Mouse (Mus musculus): ENCODE results near the gene Zmiz1. TPM values are rescaled to one million over a fixed set of nuclear protein-coding genes. Genes with fewer than 3 reads are reported as not detected.

Zmiz1 gene
- polyA plus RNA-seq, 1 experiment from 2014 or later: 26.3 TPM

- H3K9me3 ChIP-seq (replicated peaks; ENCODE audit: control insufficient read depth, low read length): no peaks in the 10 kb centered on the region
- H3K9ac ChIP-seq (ENCODE audit: low read length): peak overlapping the region; percentile 96
- 1% methylated on average over 60 of the region's 63 CpGs for WGBS
- peak overlapping the region; percentile 99 for H3K27ac ChIP-seq (ENCODE audit: low read length)
- H3K4me2 ChIP-seq (ENCODE audit: low read depth, low read length): peak overlapping the region; percentile 72
- H3K4me1 ChIP-seq (ENCODE audit: control insufficient read depth, insufficient read depth, low read length): peaks cover 47% of the 10 kb centered on the region
- ATAC-seq (ENCODE audit: insufficient read depth, low FRiP score): no peak
- H3K4me3 ChIP-seq (replicated peaks; ENCODE audit: low read length): peak overlapping the region; percentile 89
- no peaks in the 10 kb centered on the region for H3K27me3 ChIP-seq (ENCODE audit: control insufficient read depth, insufficient read depth, low read length)
- no peaks in the 10 kb centered on the region for H3K36me3 ChIP-seq (ENCODE audit: control insufficient read depth, insufficient read depth, low read length)
Measured at GRCm38 (mm10) chr14:25459998-25460800, 1.2 kb downstream of the Zmiz1 start.

GRCm38 (mm10) chr14:25460801-25461675 lies 2.1 kb downstream of the Zmiz1 start:
- Histone ChIP-seq H3K36me3 (ENCODE audit: control insufficient read depth, insufficient read depth, low read length) (no peaks in the 10 kb centered on the region), H3K9ac (ENCODE audit: low read length) (peak overlapping the region; percentile 96), H3K27ac (ENCODE audit: low read length) (peak overlapping the region; percentile 99), H3K4me1 (ENCODE audit: control insufficient read depth, insufficient read depth, low read length) (peaks cover 55% of the 10 kb centered on the region), H3K27me3 (ENCODE audit: control insufficient read depth, insufficient read depth, low read length) (no peaks in the 10 kb centered on the region), H3K4me2 (ENCODE audit: low read depth, low read length) (peak overlapping the region; percentile 72), H3K4me3 (replicated peaks; ENCODE audit: low read length) (peak overlapping the region; percentile 89), H3K9me3 (replicated peaks; ENCODE audit: control insufficient read depth, low read length) (no peaks in the 10 kb centered on the region)
- under 1% methylated on average over 42 of the region's 42 CpGs for WGBS
- no peak for ATAC-seq (ENCODE audit: insufficient read depth, low FRiP score)

- Histone ChIP-seq H3K4me1 (ENCODE audit: control insufficient read depth, insufficient read depth, low read length) (peaks cover 57% of the 10 kb centered on the region), H3K27me3 (ENCODE audit: control insufficient read depth, insufficient read depth, low read length) (no peaks in the 10 kb centered on the region), H3K9me3 (replicated peaks; ENCODE audit: control insufficient read depth, low read length) (no peaks in the 10 kb centered on the region), H3K4me3 (replicated peaks; ENCODE audit: low read length) (peak overlapping the region; percentile 89), H3K4me2 (ENCODE audit: low read depth, low read length) (peak overlapping the region; percentile 72), H3K9ac (ENCODE audit: low read length) (peak overlapping the region; percentile 96), H3K36me3 (ENCODE audit: control insufficient read depth, insufficient read depth, low read length) (no peaks in the 10 kb centered on the region), H3K27ac (ENCODE audit: low read length) (peak overlapping the region; percentile 99)
- WGBS: 11% methylated on average over 12 of the region's 12 CpGs
- ATAC-seq (ENCODE audit: insufficient read depth, low FRiP score): no peak
Measured at GRCm38 (mm10) chr14:25461676-25462385, 2.8 kb downstream of the Zmiz1 start.

GRCm38 (mm10) chr14:25462975-25463374 lies 4.0 kb downstream of the Zmiz1 start:
- no peak overlapping the region for H3K4me3 ChIP-seq (replicated peaks; ENCODE audit: low read length)
- peak overlapping the region; percentile 48; the same call in 1 of the 2 replicates for H3K9ac ChIP-seq (ENCODE audit: low read length)
- no peaks in the 10 kb centered on the region for H3K27me3 ChIP-seq (ENCODE audit: control insufficient read depth, insufficient read depth, low read length)
- no peak for ATAC-seq (ENCODE audit: insufficient read depth, low FRiP score)
- H3K36me3 ChIP-seq (ENCODE audit: control insufficient read depth, insufficient read depth, low read length): no peaks in the 10 kb centered on the region
- H3K4me2 ChIP-seq (ENCODE audit: low read depth, low read length): no peak overlapping the region
- no peak overlapping the region for H3K27ac ChIP-seq (ENCODE audit: low read length)
- no peaks in the 10 kb centered on the region for H3K9me3 ChIP-seq (replicated peaks; ENCODE audit: control insufficient read depth, low read length)
- peaks cover 65% of the 10 kb centered on the region for H3K4me1 ChIP-seq (ENCODE audit: control insufficient read depth, insufficient read depth, low read length)
- WGBS: 30% methylated on average over 1 of the region's 1 CpGs

GRCm38 (mm10) chr14:25463919-25464318 lies 4.9 kb downstream of the Zmiz1 start:
- H3K9me3 ChIP-seq (replicated peaks; ENCODE audit: control insufficient read depth, low read length): no peaks in the 10 kb centered on the region
- no peak for ATAC-seq (ENCODE audit: insufficient read depth, low FRiP score)
- H3K4me2 ChIP-seq (ENCODE audit: low read depth, low read length): peak overlapping the region; percentile 3; the same call in 1 of the 2 replicates
- peak overlapping the region; percentile 63 for H3K27ac ChIP-seq (ENCODE audit: low read length)
- no peaks in the 10 kb centered on the region for H3K27me3 ChIP-seq (ENCODE audit: control insufficient read depth, insufficient read depth, low read length)
- H3K4me3 ChIP-seq (replicated peaks; ENCODE audit: low read length): no peak overlapping the region
- peaks cover 71% of the 10 kb centered on the region for H3K4me1 ChIP-seq (ENCODE audit: control insufficient read depth, insufficient read depth, low read length)
- 19% methylated on average over 9 of the region's 9 CpGs for WGBS
- H3K9ac ChIP-seq (ENCODE audit: low read length): no peak overlapping the region
- no peaks in the 10 kb centered on the region for H3K36me3 ChIP-seq (ENCODE audit: control insufficient read depth, insufficient read depth, low read length)

GRCm38 (mm10) chr14:25464611-25465307 lies 5.8 kb downstream of the Zmiz1 start:
- Histone ChIP-seq H3K4me1 (ENCODE audit: control insufficient read depth, insufficient read depth, low read length) (peaks cover 77% of the 10 kb centered on the region), H3K27me3 (ENCODE audit: control insufficient read depth, insufficient read depth, low read length) (no peaks in the 10 kb centered on the region), H3K36me3 (ENCODE audit: control insufficient read depth, insufficient read depth, low read length) (no peaks in the 10 kb centered on the region), H3K9me3 (replicated peaks; ENCODE audit: control insufficient read depth, low read length) (no peaks in the 10 kb centered on the region), H3K4me3 (replicated peaks; ENCODE audit: low read length) (no peak overlapping the region), H3K9ac (ENCODE audit: low read length) (peak overlapping the region; percentile 24), H3K4me2 (ENCODE audit: low read depth, low read length) (peak overlapping the region; percentile 3; the same call in 1 of the 2 replicates), H3K27ac (ENCODE audit: low read length) (peak overlapping the region; percentile 63)
- WGBS: 41% methylated on average over 8 of the region's 8 CpGs
- ATAC-seq (ENCODE audit: insufficient read depth, low FRiP score): peak; percentile 75

- no peak overlapping the region for H3K4me3 ChIP-seq (replicated peaks; ENCODE audit: low read length)
- H3K4me1 ChIP-seq (ENCODE audit: control insufficient read depth, insufficient read depth, low read length): peaks cover 91% of the 10 kb centered on the region
- peak overlapping the region; percentile 43 for H3K27ac ChIP-seq (ENCODE audit: low read length)
- 0 out of 2 replicates have a peak overlapping the region, but pooled peaks have one; percentile 5 for H3K4me2 ChIP-seq (ENCODE audit: low read depth, low read length)
- peak overlapping the region; percentile 12 for H3K9ac ChIP-seq (ENCODE audit: low read length)
- no peaks in the 10 kb centered on the region for H3K36me3 ChIP-seq (ENCODE audit: control insufficient read depth, insufficient read depth, low read length)
- H3K9me3 ChIP-seq (replicated peaks; ENCODE audit: control insufficient read depth, low read length): no peaks in the 10 kb centered on the region
- no peaks in the 10 kb centered on the region for H3K27me3 ChIP-seq (ENCODE audit: control insufficient read depth, insufficient read depth, low read length)
- WGBS: 33% methylated on average over 4 of the region's 4 CpGs
- ATAC-seq (ENCODE audit: insufficient read depth, low FRiP score): 0 out of 2 replicates have a peak, but pooled peaks have one; percentile 10
Measured at GRCm38 (mm10) chr14:25466361-25466760, 7.4 kb downstream of the Zmiz1 start.

- Histone ChIP-seq H3K27ac (ENCODE audit: low read length) (peak overlapping the region; percentile 5; the same call in 1 of the 2 replicates), H3K4me1 (ENCODE audit: control insufficient read depth, insufficient read depth, low read length) (peaks cover 91% of the 10 kb centered on the region), H3K36me3 (ENCODE audit: control insufficient read depth, insufficient read depth, low read length) (no peaks in the 10 kb centered on the region), H3K4me2 (ENCODE audit: low read depth, low read length) (no peak overlapping the region), H3K27me3 (ENCODE audit: control insufficient read depth, insufficient read depth, low read length) (no peaks in the 10 kb centered on the region), H3K9ac (ENCODE audit: low read length) (no peak overlapping the region), H3K9me3 (replicated peaks; ENCODE audit: control insufficient read depth, low read length) (no peaks in the 10 kb centered on the region), H3K4me3 (replicated peaks; ENCODE audit: low read length) (no peak overlapping the region)
- ATAC-seq (ENCODE audit: insufficient read depth, low FRiP score): no peak
- 68% methylated on average over 10 of the region's 10 CpGs for WGBS
Measured at GRCm38 (mm10) chr14:25467911-25468668, 9.1 kb downstream of the Zmiz1 start.

All from stomach, embryonic 16.5 days (tissue).